Mouse (Mus musculus) myocyte (in vitro differentiated cells): Measurements from ENCODE around the gene 4930442H23Rik.

Experiments
- CEBPB ChIP-seq: IDR thresholded peaks from 2 replicates; pipeline ENCODE4 v1.6.1; 2011; ENCODE audit warnings: mild to moderate bottlenecking, moderate library complexity; ENCODE audit not compliant: poor library complexity, insufficient read depth, severe bottlenecking
- MAX ChIP-seq: IDR thresholded peaks from one replicate; pipeline ENCODE4 v1.6.1; 2011; ENCODE audit warnings: low read depth, mild to moderate bottlenecking, control low read depth
- POLR2A ChIP-seq: IDR thresholded peaks from one replicate; pipeline ENCODE4 v1.6.1; 2011; ENCODE audit warnings: low read depth, mild to moderate bottlenecking, control low read depth, moderate library complexity; ENCODE audit not compliant: insufficient read length
- REST ChIP-seq: IDR thresholded peaks from one replicate; pipeline ENCODE4 v1.6.1; 2011; ENCODE audit warnings: mild to moderate bottlenecking, control low read depth, moderate library complexity; ENCODE audit not compliant: insufficient read depth, insufficient read length
- TCF3 ChIP-seq: IDR thresholded peaks from one replicate; pipeline ENCODE4 v1.6.1; 2011; ENCODE audit warnings: low read depth, control low read depth; ENCODE audit not compliant: insufficient read length

DNA sequence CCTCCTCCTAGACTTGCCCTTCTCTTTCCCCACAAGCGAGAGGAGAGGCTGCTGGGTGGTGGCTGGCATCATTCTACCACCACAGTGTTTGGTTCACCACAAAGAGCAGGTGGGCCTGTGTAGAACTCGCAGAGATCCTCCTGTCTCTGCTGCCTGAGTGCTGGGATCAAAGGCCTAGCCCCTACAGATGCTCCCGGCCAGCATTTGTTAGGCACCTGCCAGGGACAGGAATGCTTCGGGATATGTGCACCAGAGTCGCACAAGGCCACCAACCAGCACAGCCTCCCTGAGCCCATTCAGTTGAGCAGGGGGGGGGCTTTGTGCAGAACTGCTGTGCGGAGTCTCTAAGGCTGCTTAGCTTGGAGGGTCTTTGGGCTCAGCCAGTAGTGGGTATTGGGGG lies 38.3 kb downstream of the 4930442H23Rik start:
- TF ChIP-seq REST (no peak), CEBPB (no peak), POLR2A (no peak), MAX (no peak), TCF3 (no peak)
